Mouse (Mus musculus) 3134 (cell line): ENCODE results near the gene Zmynd15.

Experiments
- DNase-seq: peaks from one replicate; pipeline ENCODE4 v3.0.0-alpha.2; 2011; ENCODE audit warnings: low spot score; ENCODE audit not compliant: insufficient read length; ENCODE audit errors: extremely low read depth

The Zmynd15 gene

GRCm38 (mm10) chr11:70502018-70502417, 42.8 kb downstream of the Zmynd15 start:
- no peak for DNase-seq

DNA sequence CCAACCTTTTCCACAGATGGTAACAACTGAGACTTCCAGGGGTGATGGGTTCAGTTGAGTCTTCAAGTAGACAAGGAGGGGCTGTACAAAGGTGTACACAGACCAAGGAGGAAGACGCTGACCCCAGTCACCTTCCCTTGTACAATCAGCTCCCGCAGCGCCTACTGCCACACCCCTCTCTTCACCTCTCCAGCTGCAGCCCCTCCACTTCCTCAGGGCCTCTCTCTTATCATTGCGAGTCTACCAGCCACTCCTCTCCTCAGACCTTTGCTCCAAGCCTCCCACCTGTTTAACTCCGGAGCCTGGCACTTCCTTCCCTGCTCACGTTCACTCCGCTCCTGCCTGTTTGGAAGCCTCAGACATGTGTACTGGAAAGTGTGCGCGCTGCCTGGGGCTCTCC, 45.7 kb downstream of the Zmynd15 start, which contains the start of gene Tm4sf5:
Tm4sf5 (plus strand) TSS at position 275 of the 400 bp plus-strand sequence.
- no peak for DNase-seq

- no peak for DNase-seq
Observed at GRCm38 (mm10) chr11:70506385-70506784, 47.2 kb downstream of the Zmynd15 start.

DNA sequence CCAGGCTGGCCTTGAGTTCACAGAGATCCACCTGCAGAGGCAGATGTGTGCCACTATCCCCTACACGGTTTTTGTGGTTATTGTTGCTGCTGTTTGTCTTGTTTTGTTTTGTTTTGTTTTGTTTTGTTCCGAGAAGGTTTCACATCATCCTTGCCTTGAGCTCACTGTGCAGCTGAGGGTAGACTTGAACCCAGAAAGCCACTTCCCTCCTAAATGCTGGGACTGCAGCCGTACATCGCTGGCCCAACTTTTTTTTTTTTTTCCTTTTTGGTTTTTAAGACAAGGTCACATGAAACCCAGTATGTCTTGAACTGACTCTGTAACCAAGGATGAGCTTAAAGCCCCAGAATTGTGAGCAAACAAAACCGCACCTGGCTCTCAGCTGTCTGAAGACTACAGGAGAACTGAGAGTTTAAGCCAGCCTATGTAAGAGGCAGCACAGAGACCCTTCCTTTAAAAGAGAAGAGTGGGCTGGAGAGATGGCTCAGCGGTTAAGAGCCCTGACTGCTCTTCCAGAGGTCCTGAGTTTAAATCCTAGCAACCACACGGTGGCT, 47.8 kb downstream of the Zmynd15 start:
- DNase-seq = no peak

DNA sequence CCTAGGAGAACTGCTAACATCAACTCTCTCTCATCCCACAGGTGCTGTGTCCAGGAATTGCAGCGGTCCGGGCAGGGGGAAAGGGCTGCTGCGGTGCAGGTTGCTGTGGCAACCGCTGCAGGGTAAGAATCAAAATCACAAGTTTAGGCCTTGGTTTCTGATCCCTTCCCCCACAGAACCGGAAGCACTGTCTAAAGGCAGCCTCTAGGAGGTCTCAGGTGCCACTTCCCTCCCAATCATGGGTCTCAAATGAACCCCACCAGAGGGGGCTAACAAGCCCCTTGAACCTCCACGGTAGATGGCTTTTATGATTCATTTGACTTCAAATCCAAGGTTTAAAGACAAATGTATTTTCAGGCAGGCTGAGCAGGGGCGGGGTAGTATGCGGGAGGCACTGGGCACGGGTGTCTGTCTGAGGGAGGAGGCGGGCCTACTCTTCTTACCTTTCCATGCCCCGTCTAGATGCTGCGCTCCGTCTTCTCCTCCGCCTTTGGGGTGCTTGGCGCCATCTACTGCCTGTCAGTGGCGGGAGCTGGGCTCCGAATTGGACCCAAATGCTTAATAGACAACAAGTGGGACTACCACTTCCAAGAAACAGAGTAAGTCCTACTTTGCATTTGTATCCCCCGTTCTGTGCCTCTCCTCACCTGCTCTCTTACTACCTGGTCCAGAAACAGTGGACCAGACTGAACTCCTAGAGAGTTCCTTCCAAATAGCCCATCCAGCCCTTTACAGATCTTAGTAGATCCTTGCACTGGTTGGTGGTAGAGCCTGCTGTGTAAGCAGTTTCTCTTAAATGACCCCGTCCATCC, 50.7 kb downstream of the Zmynd15 start:
- DNase-seq = no peak

DNA sequence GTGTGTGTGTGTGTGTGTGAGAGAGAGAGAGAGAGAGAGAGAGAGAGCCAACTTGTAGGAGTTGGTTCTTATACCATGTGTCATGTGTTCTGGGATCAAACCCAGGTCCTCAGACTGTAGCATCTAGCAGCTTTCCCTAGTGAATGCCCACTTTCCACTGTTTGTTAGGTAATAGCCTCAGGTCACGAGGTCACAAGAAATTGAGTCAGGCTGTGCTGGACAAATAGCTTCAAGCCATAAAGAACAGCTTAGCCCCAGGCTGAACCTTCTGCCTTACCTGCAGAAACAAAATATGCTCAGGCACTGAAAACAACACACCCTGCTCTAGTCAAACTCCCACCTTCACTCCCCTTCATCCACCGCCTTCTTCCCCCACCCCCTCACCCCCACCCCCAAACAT, 52.0 kb downstream of the Zmynd15 start:
- DNase-seq = no peak

GRCm38 (mm10) chr11:70511825-70512224, 52.6 kb downstream of the Zmynd15 start:
- DNase-seq = no peak

- no peak for DNase-seq
Observed at GRCm38 (mm10) chr11:70512709-70513342, 53.6 kb downstream of the Zmynd15 start.

DNA sequence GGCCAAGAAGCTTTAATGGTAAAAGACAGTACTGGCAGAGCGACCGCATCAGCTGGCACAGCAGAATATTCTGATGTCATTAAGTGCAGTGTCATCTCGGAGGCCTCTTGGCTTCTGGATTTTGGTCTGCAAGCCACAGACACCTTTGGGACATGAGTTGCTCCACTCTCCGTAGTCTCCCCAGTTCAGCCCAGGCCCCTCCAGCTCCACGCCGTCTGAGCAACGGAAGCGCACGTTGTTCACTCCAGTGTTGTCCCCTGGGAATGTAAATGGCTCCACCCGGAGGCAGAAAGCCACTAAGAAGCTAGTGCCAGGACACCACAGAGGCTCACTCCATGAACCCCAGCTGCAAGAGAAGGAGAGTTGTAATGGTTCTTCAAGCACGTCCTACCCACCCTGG, 54.3 kb downstream of the Zmynd15 start:
- DNase-seq = peak; percentile 46

GRCm38 (mm10) chr11:70514288-70514687, 55.1 kb downstream of the Zmynd15 start, which contains the start of gene Vmo1:
Gene Vmo1 (minus strand): TSS chr11:70514616.
- DNase-seq = no peak
